Mouse (Mus musculus): ENCODE measurements around the gene Zfp408.
"Not testable (repeated sequence)": the region's sequence is repeated elsewhere in the genome, so short reads cannot be mapped to it uniquely, and the experiment has no call there.

The Zfp408 gene

DNA sequence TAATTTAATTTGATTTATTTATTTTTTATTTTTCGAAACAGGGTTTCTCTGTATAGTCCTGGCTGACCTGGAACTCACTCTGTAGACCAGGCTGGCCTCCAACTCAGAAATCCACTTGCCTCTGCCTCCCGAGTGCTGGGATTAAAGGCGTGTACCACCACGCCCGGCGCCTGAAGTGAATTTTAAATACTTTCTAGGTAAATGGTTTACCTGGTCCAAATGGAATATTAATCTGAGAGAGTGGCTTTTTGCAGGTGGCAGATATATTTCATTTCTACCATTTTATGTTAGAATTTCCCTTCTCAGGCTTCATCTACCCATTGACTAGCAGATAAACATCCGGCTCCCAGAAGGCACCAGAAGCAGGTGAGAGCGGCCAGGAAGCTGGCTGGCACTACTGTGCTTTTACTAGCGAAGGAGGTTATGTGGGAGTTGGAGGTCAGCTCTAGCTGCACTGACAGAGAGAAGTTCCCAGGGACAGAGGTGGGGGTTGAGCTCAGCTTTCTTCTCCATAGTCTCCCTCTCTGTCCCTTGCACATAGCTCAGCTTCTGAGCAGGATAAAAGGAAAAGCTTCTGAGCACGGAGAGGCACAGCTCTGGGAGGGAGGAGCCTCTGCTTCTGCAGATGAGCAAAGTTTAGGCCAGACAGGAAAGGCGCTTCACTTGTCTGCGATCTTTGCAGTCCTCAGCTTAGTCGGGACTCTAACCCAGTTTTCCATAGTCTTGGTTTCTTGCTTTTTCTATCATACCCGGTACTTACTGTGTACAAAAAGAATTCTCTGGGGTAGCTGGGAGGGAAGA, 2.1 kb upstream of the Zfp408 start:
- DNase-seq (ENCODE audit: low spot score in 2 of 2): no peak

DNA sequence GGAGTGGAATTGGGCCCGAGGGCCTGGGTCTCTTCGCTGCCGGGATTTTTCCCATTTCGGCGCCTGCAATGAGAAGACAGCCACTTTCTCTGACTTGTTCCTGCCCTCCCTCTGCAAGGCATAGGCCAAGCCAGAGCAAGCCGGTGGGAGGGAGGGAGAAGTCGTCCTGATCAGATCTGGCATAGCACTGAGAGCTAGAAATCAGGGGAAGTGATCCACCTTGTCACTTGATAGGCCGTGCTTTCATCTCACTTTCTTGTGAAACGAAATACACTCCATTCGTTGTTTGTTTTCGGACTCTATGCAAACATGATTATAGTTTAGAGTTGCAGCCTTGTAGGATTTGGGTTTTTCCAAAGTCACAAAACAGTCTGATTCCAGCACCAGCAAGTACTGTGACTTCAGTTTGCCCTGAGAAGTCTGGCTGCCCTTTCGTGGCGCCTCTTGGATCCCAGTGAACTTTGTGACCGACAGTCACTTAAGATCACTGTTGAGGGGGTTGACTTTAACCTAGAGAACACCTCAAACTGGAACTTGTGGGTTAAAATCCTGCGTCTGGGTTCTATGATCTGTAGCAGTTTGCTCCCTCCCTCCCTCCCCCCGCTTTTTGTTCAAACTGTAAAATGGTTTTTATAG, 887 bp upstream of the Zfp408 start:
- no peak for DNase-seq (ENCODE audit: low spot score in 2 of 2)

DNA sequence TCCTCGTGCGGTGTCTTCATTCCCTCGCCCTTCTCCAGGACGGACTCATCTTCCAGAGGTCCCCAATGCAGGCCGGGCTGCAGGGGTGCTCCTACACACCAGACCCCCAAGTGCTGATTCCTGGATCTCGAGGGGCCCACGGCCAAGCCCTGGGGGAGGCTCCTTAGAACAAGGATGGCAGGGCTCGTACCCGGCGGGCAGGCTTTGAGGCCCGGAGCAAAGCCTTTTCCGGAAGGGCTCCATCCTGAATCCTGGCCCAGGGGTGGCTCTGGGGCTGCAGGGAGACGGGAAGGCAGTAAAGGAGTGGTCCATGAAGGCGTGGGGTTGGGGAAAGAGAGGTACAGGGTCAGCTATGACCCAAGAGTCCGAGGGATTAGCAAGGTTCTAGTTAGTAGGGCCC, 439 bp downstream of the Zfp408 start:
- no peak for DNase-seq (ENCODE audit: low spot score in 2 of 2)

DNA sequence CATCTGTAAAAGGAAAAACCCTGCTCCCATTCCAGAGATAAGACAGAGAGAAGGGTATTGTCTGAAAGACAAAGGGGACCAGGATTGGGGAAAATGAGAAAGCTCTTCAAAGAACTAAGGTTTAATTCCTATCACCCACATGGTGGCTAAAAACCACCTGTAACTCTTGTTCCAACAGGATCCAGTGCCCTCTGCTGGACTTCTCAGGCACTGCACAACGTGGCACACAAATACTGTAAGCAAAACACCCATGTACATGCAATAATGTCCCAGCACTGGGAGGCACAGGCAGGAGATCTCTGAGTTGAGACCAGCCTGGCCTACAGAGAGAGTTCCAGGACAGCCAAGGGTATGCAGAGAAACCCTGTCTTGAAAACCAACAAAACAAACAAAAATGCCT, 2.9 kb downstream of the Zfp408 start:
- peak in 1 of 2 experiments; percentile 40 for DNase-seq (ENCODE audit: low spot score in 2 of 2)

DNA sequence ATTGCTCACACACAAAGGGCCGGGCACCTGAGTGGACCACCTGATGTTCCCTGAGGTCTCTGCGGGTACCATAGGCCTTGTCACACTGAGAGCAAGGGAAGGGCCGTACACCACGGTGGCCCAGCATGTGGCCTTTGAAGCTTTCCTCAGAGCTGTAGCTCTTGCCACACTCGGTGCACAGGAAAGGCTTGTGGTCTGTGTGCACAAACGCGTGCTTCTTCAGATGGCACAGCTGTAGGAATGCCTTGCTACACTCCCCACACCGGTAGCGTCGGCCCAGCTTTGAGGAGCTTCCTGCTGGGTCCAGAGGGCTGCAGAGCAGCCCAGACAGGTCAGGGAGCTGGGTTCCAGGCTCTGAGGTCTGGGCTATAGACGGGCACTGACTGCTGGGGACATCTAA, 3.8 kb downstream of the Zfp408 start:
- DNase-seq (ENCODE audit: low spot score in 2 of 2): no peak

DNA sequence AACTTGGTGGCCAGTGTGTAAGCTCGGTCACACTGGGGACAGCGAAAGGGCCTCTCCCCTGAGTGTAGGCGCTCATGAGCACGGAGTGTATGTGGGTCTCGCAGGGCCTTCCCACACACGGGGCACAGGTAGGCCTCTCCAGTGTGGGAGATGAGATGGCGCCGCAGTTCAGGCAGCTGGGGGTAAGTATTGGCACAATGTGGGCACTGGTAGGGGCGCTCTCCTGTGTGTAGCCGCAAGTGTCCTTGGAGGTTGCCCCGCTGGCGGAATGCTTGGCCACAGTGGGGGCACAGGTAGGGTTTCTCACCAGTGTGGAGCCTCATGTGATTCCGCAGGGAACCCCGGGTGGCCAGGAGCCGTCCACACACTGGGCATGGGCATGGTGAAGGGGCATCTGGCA, 4.2 kb downstream of the Zfp408 start:
- DNase-seq (ENCODE audit: low spot score in 2 of 2): no peak

DNA sequence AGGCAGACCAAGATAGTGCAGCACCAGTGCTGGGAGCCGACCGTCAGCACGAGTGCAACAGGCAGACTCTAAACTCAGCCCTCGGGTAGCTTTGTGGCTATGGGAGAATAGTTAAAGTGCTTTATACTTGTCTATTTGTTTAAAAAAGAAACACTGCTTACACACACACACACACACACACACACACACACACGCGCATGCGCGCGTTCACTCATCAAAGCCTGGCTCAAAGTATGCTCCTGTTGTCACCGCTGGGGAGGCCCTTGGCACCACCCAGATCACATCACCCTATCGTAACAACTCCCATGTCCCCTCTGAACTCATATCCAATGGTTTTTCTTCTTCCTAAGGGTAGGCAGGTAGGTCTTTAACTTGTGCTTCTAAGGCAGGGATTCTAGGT, 5.6 kb downstream of the Zfp408 start:
- no peak for DNase-seq (ENCODE audit: low spot score in 2 of 2)

DNA sequence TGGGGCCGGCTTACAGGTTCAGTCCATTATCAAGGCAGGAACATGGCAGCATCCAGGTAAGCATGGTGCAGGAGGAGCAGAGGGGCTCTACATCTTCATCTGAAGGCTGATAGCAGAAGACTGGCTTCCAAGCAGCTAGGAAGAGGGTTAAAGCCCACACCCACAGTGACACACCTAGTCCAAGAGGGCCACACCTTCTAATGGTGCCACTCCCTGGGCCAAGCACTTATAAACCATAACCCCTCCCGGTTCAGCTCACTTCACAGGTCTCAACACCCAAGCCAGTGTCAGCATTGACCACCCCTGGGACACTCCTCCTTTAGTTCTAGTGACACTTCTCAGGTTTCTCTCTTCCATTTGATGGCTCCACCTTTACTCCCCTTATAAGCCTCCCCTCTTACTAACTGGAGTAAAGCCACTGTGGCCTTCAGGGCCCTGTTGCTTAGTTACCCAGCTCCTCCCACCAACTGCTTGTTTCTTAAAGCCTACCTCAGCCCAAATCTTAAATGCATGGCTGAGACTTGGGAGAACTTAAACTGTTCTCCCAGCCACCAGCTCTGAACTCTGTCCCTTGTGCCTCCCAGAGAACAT, 6.7 kb downstream of the Zfp408 start:
- no peak for DNase-seq (ENCODE audit: low spot score in 2 of 2)

DNA sequence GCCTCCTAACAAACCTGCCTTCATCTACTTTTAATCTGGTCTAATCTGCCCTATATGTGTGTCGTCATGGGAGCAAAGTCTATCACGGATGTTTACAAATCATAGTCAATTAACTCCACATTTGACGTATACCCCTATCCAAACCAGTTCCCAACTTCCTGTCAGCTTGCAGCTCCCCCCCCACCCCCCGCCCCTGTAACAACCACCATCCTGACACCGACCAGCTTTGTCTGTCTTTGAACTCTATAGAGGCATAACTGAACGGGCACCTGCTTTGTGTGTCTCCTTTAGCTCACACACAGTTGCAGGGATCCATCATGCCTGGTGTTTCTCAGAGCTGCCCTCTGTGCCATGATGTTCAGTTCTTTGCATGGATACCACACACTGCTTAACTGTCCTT, 10.7 kb downstream of the Zfp408 start:
- DNase-seq (ENCODE audit: low spot score in 2 of 2): no peak

DNA sequence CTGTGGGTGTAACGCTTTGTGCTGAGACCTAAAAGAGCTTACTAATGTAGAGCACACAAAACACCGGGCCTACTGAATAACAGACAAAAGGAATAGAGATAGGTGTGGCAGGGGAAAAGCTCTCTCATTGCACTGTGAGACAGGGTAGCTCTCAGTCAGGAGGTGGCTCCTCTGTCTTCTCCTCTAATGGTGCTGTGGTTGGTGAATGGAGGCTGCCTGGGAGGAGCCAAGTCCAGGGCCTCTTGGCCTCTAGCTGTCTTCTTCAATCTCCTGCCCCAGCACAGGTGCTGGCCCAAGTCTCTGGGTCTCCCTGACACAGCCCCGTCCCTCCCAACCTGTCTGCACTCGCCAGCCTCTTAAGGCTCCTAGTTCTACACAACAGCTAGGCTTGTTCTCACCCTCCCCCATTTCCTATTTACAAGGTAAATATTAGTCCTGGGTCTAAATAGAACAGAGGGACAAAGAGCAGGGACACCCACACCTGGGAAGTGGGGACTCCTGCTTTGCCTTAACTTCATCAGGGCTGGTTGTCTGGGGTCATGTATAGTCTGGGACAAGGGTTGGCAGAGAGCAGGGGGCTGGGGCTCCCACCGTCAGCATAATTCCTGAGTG, 12.8 kb downstream of the Zfp408 start:
- DNase-seq (ENCODE audit: low spot score in 2 of 2): no peak

DNA sequence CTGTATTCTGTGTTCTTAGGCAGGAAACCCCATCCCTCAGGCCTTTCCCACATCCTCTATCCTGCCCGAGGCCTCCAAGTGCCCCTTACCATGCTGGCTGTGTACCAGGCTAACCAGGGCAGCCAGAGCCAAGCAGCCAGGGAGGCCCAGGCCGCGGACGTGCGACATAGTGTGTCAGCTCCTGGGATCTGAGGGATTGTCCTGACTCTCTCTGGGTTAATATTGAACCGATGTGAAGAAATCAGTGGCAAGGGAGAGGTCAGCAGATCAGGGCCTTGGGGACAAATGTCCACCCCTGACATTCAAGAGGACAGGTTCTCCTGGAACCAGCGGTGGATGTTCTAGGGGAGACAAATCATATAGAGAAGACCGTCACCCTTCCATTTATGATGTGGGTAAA, 13.4 kb downstream of the Zfp408 start, which contains the start of gene F2:
Gene F2 (minus strand): TSS at position 186 of the 400 bp plus-strand sequence.
- no peak for DNase-seq (ENCODE audit: low spot score in 2 of 2)

DNA sequence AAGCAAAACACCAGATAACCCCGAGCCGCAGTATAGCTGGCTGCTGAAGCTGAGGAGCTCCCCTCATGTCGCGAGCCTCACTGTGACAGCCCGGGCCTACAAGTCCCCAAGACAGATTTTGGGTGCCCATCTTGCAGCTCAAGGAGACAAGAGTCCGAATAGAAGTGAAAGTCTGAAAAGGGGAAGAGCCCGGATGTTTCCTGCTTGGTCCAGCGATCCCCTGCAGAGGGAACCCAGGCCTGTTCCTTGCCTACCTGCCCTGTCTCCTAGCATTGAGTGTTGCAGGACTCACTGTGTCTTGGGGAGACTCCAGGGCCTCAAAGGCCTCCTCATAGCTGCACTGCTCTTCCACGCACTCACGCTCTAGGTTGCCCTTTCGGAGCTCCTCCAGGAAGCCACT, 14.1 kb downstream of the Zfp408 start:
- no peak for DNase-seq (ENCODE audit: low spot score in 2 of 2)

DNA sequence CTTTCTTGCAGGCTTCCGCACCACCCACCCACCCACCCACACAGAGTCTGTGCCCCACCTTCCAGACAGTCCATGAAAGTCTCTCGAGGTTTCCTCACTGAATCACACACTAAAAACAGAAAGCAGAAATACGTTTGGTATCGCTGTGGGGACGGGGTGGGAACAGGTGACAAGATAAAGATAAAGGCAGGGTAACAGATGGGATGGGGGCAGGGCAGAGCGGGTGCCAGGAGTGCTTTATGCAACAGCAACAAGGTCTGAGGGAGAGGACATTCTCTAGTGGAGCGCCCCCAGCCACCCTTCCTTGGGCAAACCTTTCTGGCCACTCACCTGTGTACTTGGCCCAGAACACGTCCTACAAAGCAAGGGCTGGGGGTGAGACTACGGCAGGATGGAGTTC, 14.8 kb downstream of the Zfp408 start:
- DNase-seq (ENCODE audit: low spot score in 2 of 2): no peak

DNA sequence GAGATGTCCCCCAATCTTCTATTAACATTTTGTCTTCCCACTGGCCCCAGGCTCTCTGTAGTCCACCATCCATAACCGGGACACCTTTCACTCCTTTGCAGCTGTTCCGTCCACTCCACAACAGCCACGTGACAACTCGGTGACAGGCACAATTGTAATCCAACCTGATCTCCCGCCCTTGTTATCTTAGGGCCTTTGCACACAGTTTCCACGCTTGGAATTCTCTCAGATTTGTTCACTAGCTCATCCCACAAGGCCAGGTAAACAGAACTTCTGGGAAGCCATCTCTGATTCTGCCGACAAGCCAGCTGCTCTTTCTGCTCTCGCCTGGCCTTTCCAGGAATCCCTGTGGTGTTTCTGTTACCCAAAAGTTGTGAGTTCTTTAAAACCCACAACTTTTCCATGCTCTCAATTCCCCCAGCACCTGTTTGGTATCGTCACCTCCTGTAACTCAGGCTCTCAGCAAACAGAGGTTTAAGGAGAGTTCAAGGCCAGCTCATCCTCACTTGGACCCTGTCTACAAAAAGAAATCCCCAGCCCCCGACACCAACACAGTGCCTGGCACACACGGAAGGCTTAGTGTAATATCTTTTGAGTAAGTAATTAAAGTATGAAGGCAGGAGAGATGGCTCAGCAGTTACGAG, 16.1 kb downstream of the Zfp408 start:
- DNase-seq (ENCODE audit: low spot score in 2 of 2): no peak

DNA sequence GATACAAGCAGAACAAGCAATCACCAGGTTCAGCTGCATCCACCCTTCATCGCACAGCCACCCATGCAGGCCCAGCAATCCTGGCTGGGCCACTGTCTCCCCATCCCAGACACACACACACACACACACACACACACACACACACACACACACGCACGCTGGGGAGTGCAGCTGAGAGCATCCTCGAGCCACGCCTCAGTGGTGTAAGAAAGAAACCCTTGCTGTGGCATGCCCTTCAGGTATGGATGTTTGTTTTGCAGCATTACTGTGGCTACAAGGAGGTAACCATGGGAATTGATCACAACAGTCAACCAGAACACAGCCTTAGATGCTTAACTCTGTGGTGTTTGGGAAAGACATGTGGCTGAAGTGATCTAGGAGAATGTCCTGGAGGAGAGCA, 17.3 kb downstream of the Zfp408 start:
- no peak for DNase-seq (ENCODE audit: low spot score in 2 of 2)

DNA sequence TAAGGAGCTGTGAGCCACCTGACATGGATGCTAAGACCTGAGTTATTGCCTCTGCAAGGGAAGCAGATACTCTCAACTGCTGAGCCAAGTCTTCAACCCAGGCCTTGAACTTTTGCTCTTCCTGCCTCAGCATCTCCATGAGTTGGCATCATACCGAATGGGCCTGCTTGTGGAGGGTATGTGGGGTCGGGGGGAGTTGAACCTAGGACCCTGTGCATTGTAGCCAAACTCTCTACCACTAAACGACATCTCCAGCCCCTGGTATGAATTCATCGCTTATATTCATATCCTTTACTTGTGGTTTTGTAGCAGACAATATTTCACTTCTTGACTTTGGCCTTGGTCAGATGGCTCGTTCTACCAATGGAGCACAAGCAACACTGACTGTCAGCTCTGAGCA, 17.8 kb downstream of the Zfp408 start:
- no peak for DNase-seq (ENCODE audit: low spot score in 2 of 2)

DNA sequence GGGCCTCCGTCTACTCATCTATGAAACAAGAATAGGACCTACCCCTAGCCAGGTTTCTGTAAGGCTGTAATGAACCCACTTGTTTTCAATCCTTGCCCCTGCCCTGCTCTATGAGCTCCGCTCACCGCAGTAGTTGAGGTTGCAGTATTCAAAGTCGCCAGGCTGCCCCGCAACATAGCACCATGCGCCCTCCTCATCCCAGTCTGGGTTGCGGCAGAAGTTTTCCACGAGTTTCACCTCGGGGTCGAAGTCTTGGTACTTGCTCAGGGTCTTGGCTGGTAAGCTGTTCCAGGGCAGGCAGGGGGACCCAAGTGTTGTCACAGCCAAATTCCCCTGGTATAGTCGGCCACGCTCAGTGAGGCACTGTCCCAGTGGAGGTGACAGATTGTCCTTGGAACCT, 19.2 kb downstream of the Zfp408 start:
- no peak for DNase-seq (ENCODE audit: low spot score in 2 of 2)

DNA sequence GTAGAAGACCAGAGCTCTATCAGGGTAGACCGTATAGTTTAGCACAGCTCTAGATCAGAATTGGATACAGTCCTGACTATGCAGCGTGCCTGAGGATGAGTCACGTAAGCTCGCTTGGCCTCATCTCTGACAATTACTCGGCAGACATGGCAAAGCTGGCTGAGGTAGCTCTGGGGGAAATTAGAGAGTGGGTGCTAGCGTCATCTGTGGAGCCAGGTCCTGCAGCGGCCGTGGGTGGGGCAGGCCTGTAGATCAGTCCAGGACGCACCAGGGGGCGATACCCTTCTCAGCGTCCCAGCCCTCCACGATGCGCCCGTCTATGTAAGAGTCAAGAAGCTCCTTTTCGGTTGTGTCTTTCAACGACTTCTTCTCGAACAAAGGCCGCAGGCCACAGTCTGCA, 19.9 kb downstream of the Zfp408 start:
- DNase-seq (ENCODE audit: low spot score in 2 of 2): no peak

DNA sequence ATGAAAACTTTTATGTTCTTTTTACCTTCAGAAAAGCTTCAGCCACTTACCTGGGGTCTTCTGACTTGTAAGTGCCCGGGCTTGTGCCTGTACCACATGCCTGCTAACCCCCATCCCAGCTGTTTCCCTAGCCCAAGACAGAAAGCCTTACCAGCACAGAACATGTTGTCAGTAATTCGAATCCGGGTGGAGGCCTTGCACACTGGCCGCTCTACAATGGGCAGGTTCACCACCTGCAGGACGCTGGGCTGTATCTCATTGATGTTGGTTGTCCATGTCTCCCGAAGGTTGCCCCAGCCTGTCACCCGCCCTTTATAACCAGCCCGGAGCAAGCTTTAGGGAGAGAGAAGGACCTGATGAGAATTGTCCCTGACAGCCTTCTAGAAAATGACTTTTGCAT, 21.4 kb downstream of the Zfp408 start:
- no peak for DNase-seq (ENCODE audit: low spot score in 2 of 2)

DNA sequence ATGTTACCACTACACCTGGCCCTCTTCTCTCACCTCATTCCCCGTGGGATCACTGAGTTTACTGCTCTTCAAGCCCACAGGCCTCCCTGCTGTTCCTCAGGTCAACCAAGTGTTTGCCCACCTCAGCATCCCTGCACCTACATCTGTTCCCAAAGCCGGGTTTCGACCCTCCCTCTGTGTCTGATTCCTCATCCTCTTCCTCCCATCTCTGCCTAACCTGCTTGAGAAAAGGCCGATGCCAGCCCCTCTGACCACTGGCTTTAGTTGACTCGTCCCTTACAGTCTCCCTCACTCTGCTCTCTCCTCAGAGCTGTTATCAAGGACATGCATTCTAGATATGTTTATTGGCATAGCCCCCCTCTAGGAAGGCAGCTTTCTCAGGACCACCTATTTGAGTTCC, 22.1 kb downstream of the Zfp408 start:
- no peak for DNase-seq (ENCODE audit: low spot score in 2 of 2)

DNA sequence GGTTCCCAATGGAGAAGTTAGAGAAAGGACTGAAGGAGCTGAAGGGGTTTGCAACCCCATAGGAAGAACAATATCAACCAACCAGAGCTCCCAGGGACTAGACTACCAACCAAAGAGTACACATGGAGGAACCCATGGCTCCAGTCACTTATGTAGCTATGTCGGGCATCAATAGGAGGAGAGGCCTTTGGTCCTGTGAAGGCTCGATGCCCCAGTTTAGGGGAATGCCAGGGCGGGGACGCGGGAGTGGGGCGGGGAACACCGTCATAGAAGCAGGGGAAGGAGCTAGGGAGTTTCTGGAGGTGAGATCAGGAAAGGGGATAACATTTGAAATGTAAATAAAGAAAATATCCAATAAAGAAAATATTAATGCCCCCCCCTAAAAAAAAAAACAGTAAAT, 26.2 kb downstream of the Zfp408 start:
- not testable (repeated sequence) for DNase-seq (ENCODE audit: low spot score in 2 of 2)

DNA sequence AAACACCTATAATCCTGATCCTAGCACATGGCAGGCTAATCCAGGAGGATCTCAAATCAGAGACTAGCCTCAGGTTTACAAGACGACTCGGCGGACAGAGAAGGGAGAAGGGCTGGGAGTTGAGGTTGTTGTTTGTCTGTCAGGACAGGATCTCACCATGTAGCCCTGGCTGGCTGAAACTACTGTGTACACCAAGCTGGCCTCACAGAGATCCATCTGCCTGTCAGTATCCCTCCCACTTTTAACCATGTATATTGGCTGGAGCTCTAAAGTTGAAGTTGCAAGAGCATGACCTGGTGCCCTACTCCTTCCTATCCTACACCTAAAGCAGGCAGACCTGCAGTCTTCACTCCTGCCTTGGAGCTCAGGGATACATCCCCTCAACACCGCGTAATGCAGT, 27.2 kb downstream of the Zfp408 start:
- no peak for DNase-seq (ENCODE audit: low spot score in 2 of 2)

All from frontal cortex, postnatal 10 days (tissue).